Mouse (Mus musculus): ENCODE measurements around the gene Hoxb5. TPM values are rescaled to one million over a fixed set of nuclear protein-coding genes. Genes with fewer than 3 reads are reported as not detected.

Hoxb5 gene
- total RNA-seq (2021) = not detected

GRCm38 (mm10) chr11:96303151-96304099 is at the start of gene Hoxb5:
Gene Hoxb5 (plus strand): TSS chr11:96303336.
- intact Hi-C loops (cut with DNase I) = loop anchor here (10.0 kb wide), 1 partner anchor 241 kb away; no protein-coding TSS in a partner anchor
- no peak for DNase-seq (ENCODE audit: low spot score in 2 of 2)

- intact Hi-C loops (cut with DNase I) = no loop called here
- DNase-seq (ENCODE audit: low spot score in 2 of 2) = no peak
Measured at GRCm38 (mm10) chr11:96254221-96254620, 48.9 kb upstream of the Hoxb5 start.

GRCm38 (mm10) chr11:96255111-96255995 is 47.8 kb upstream of the Hoxb5 start:
- DNase-seq (ENCODE audit: low spot score in 2 of 2) = no peak
- intact Hi-C loops (cut with DNase I) = no loop called here

GRCm38 (mm10) chr11:96255996-96256445 is 47.1 kb upstream of the Hoxb5 start:
- no peak for DNase-seq (ENCODE audit: low spot score in 2 of 2)
- intact Hi-C loops (cut with DNase I) = no loop called here

- intact Hi-C loops (cut with DNase I) = no loop called here
- no peak for DNase-seq (ENCODE audit: low spot score in 2 of 2)
Measured at GRCm38 (mm10) chr11:96257141-96257540, 46.0 kb upstream of the Hoxb5 start.

- intact Hi-C loops (cut with DNase I) = no loop called here
- DNase-seq (ENCODE audit: low spot score in 2 of 2) = no peak
Measured at GRCm38 (mm10) chr11:96259038-96259437, 44.1 kb upstream of the Hoxb5 start.

GRCm38 (mm10) chr11:96259511-96259910 is 43.6 kb upstream of the Hoxb5 start:
- DNase-seq (ENCODE audit: low spot score in 2 of 2) = no peak
- intact Hi-C loops (cut with DNase I) = no loop called here

GRCm38 (mm10) chr11:96260310-96260970 is 42.7 kb upstream of the Hoxb5 start:
- intact Hi-C loops (cut with DNase I) = no loop called here
- DNase-seq (ENCODE audit: low spot score in 2 of 2) = no peak

- intact Hi-C loops (cut with DNase I) = no loop called here
- no peak for DNase-seq (ENCODE audit: low spot score in 2 of 2)
Measured at GRCm38 (mm10) chr11:96261323-96261890, 41.7 kb upstream of the Hoxb5 start.

GRCm38 (mm10) chr11:96262262-96262830 is 40.8 kb upstream of the Hoxb5 start:
- intact Hi-C loops (cut with DNase I) = no loop called here
- DNase-seq (ENCODE audit: low spot score in 2 of 2) = no peak

GRCm38 (mm10) chr11:96263636-96264389 is 39.3 kb upstream of the Hoxb5 start:
- intact Hi-C loops (cut with DNase I) = no loop called here
- DNase-seq (ENCODE audit: low spot score in 2 of 2) = no peak

- no peak for DNase-seq (ENCODE audit: low spot score in 2 of 2)
- intact Hi-C loops (cut with DNase I) = no loop called here
Measured at GRCm38 (mm10) chr11:96264390-96265020, 38.6 kb upstream of the Hoxb5 start.

GRCm38 (mm10) chr11:96265954-96266353 is 37.2 kb upstream of the Hoxb5 start:
- DNase-seq (ENCODE audit: low spot score in 2 of 2) = no peak
- intact Hi-C loops (cut with DNase I) = no loop called here

- DNase-seq (ENCODE audit: low spot score in 2 of 2) = no peak
- intact Hi-C loops (cut with DNase I) = no loop called here
Measured at GRCm38 (mm10) chr11:96267021-96267920, 35.9 kb upstream of the Hoxb5 start.

- intact Hi-C loops (cut with DNase I) = no loop called here
- no peak for DNase-seq (ENCODE audit: low spot score in 2 of 2)
Measured at GRCm38 (mm10) chr11:96268031-96268745, 34.9 kb upstream of the Hoxb5 start.

GRCm38 (mm10) chr11:96269869-96270268 is 33.3 kb upstream of the Hoxb5 start:
- no peak for DNase-seq (ENCODE audit: low spot score in 2 of 2)
- intact Hi-C loops (cut with DNase I) = no loop called here
